Mouse (Mus musculus): ENCODE results near the gene Serpinb1c. TPM values are rescaled to one million over a fixed set of nuclear protein-coding genes. Genes with fewer than 3 reads are reported as not detected.

Serpinb1c gene
- total and polyA plus RNA-seq, 3 experiments: not detected

DNA sequence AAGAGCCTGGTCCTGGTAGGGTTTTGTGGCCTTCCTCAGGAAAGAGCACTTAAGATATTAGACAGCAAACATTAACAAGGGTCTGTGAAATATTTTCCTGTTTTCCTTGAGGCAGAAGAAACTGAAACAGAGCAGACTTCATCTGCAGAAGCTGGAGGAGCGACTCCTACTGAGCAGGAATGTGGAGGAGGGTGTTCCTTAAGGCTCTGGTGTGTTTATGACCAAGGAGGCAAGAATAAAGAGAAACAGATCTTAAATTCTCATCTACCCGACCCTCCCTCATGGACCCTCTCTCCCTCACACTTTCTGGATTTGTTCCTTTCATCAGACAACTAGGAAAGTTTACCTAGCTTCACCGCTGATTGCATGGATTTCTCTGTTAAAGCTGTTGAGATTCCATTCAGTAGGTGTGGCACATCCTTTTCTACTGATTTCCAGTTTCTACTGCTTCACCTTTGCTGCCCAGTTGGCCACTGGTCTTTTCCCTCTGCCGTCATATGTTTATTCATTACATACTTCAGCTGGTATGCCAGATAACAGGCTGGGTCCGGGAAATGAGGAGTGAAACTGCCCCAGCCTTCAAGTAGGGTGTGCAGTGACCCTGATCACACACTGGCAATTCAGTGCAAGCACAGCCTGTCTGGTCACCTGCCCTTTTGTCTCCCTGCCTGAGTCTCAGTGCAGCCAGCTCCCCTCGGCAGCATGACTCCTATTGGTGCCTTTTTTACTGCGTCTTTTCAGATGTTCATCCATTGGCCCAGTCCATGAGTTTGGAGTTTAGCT lies 26.8 kb upstream of the Serpinb1c start:
- Histone ChIP-seq H3K4me3 (ENCODE audit: control insufficient read depth in 1 of 2, insufficient read depth in 1 of 2, low read depth in 2 of 2, low read length in 2 of 2) (no peak overlapping the region), H3K79me2 (ENCODE audit: control insufficient read depth, insufficient read depth, low read length, poor library complexity) (no peaks in the 10 kb centered on the region), H3K36me3 (ENCODE audit: control insufficient read depth in 1 of 2, insufficient read depth in 2 of 2, low read length in 2 of 2) (no peaks in the 10 kb centered on the region), H3K27ac (ENCODE audit: control insufficient read depth, low read depth, low read length) (no peak overlapping the region), H3K9ac (ENCODE audit: control insufficient read depth, low read depth, low read length, poor library complexity, severe bottlenecking) (no peak overlapping the region), H3K27me3 (ENCODE audit: control insufficient read depth in 1 of 2, insufficient read depth in 2 of 2, low read length in 2 of 2) (peaks cover 6% of the 10 kb centered on the region in 2 experiments; a peak in 3 of 4 replicates), H3K4me1 (ENCODE audit: control insufficient read depth in 1 of 2, insufficient read depth in 2 of 2, low read length in 2 of 2) (no peaks in the 10 kb centered on the region), H3K9me3 (replicated peaks; ENCODE audit: insufficient read depth, low read length) (no peaks in the 10 kb centered on the region)
- TF ChIP-seq MYC (IDR thresholded peaks at IDR 0.05; ENCODE audit: low read depth, low read length): no peak
- no peak for TF ChIP-seq MXI1 (IDR thresholded peaks at IDR 0.05; ENCODE audit: low read depth, low read length)
- DNase-seq (ENCODE audit: low read depth, low spot score): no peak

DNA sequence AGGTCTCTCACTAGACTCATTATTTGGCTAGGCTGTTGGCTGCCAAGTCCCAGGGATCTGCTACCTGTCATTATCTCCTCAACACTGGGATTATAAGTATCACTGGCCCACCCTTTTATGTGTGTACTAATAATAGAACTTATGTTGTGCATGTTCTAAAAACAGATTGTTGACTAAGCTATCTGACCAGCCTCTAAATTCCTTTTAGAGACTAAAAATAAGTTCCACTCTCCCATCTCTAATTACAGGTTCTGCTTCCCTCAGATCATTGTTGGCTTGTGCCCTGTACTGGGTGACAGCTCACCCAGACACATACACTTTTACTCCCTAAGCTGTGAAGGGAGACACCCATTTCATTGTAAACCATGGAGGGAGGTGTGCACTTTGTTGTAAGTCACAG lies 24.6 kb upstream of the Serpinb1c start:
- H3K36me3 ChIP-seq (ENCODE audit: control insufficient read depth in 1 of 2, insufficient read depth in 2 of 2, low read length in 2 of 2): no peaks in the 10 kb centered on the region
- no peak for DNase-seq (ENCODE audit: low read depth, low spot score)
- H3K79me2 ChIP-seq (ENCODE audit: control insufficient read depth, insufficient read depth, low read length, poor library complexity): no peaks in the 10 kb centered on the region
- no peaks in the 10 kb centered on the region for H3K4me1 ChIP-seq (ENCODE audit: control insufficient read depth in 1 of 2, insufficient read depth in 2 of 2, low read length in 2 of 2)
- no peak overlapping the region for H3K4me3 ChIP-seq (ENCODE audit: control insufficient read depth in 1 of 2, insufficient read depth in 1 of 2, low read depth in 2 of 2, low read length in 2 of 2)
- H3K9me3 ChIP-seq (replicated peaks; ENCODE audit: insufficient read depth, low read length): no peaks in the 10 kb centered on the region
- no peak for TF ChIP-seq ZNF384 (IDR thresholded peaks at IDR 0.05; ENCODE audit: low read depth, low read length)
- no peak for TF ChIP-seq MAZ (IDR thresholded peaks at IDR 0.05; ENCODE audit: low read depth, low read length)
- TF ChIP-seq POLR2AphosphoS5 (IDR thresholded peaks at IDR 0.05; ENCODE audit: borderline replicate concordance, low read depth, low read length): no peak
- TF ChIP-seq BHLHE40 (IDR thresholded peaks at IDR 0.05; ENCODE audit: borderline replicate concordance, low read depth, low read length): no peak
- no peak for TF ChIP-seq CTCF (IDR thresholded peaks at IDR 0.05 in 2 of 3, conservative IDR thresholded peaks at IDR 0.05 in 1 of 3; ENCODE audit: control insufficient read depth in 1 of 3, insufficient read depth in 1 of 3, low read depth in 2 of 3, low read length in 3 of 3, poor library complexity in 1 of 3, severe bottlenecking in 1 of 3)
- TF ChIP-seq UBTF (IDR thresholded peaks at IDR 0.05; ENCODE audit: borderline replicate concordance, insufficient read depth, low read depth, low read length): no peak
- TF ChIP-seq E2F4 (IDR thresholded peaks at IDR 0.05; ENCODE audit: borderline replicate concordance, low read depth, low read length): no peak
- no peak for TF ChIP-seq MYB (IDR thresholded peaks at IDR 0.05; ENCODE audit: low read depth, low read length)
- no peak for TF ChIP-seq POLR2A (IDR thresholded peaks at IDR 0.05; ENCODE audit: control insufficient read depth in 1 of 2, insufficient read depth in 1 of 2, low read depth in 1 of 2, low read length in 2 of 2, poor library complexity in 1 of 2)
- no peak for TF ChIP-seq NRF1 (IDR thresholded peaks at IDR 0.05; ENCODE audit: insufficient read depth, low read depth, low read length, poor library complexity, severe bottlenecking)
- no peak for TF ChIP-seq JUND (IDR thresholded peaks at IDR 0.05; ENCODE audit: low read depth, low read length)
- TF ChIP-seq ZMIZ1 (IDR thresholded peaks at IDR 0.05; ENCODE audit: low read depth, low read length): no peak
- TF ChIP-seq CHD2 (IDR thresholded peaks at IDR 0.05; ENCODE audit: low read length): no peak
- no peak for TF ChIP-seq MYC (IDR thresholded peaks at IDR 0.05; ENCODE audit: low read depth, low read length)
- H3K27me3 ChIP-seq (ENCODE audit: control insufficient read depth in 1 of 2, insufficient read depth in 2 of 2, low read length in 2 of 2): peaks cover 6% of the 10 kb centered on the region in 2 experiments; a peak in 3 of 4 replicates
- H3K27ac ChIP-seq (ENCODE audit: control insufficient read depth, low read depth, low read length): no peak overlapping the region
- H3K9ac ChIP-seq (ENCODE audit: control insufficient read depth, low read depth, low read length, poor library complexity, severe bottlenecking): no peak overlapping the region

All from MEL (cell line).